Mouse (Mus musculus) MEL (cell line): ENCODE measurements around the gene Olfr573-ps1.

Experiments used
- CTCF ChIP-seq, 3 experiments: IDR thresholded peaks in 2 of 3; conservative IDR thresholded peaks in 1 of 3; 2 replicates each; pipeline ENCODE4 v1.5.1; 2011 to 2012; ENCODE audit warnings: low read length in 3 of 3, low read depth in 2 of 3, mild to moderate bottlenecking in 2 of 3, improper control_type of control experiment in 1 of 3, inconsistent platforms in 1 of 3, mixed read lengths in 1 of 3, moderate library complexity in 1 of 3; ENCODE audit not compliant: control insufficient read depth in 1 of 3, insufficient read depth in 1 of 3, poor library complexity in 1 of 3, severe bottlenecking in 1 of 3
- E2F4 ChIP-seq: IDR thresholded peaks from 2 replicates; pipeline ENCODE4 v1.6.1; 2011; ENCODE audit warnings: low read depth, low read length, improper control_type of control experiment, borderline replicate concordance
- GATA1 ChIP-seq: IDR thresholded peaks from 2 replicates; pipeline ENCODE4 v1.6.1; 2011; ENCODE audit warnings: low read depth, low read length, improper control_type of control experiment
- NRF1 ChIP-seq: IDR thresholded peaks from 2 replicates; pipeline ENCODE4 v1.6.1; 2014; ENCODE audit warnings: low read depth, mild to moderate bottlenecking, inconsistent platforms, low read length, improper control_type of control experiment, moderate library complexity; ENCODE audit not compliant: poor library complexity, insufficient read depth, severe bottlenecking
- RCOR1 ChIP-seq: IDR thresholded peaks from 2 replicates; pipeline ENCODE4 v1.6.1; 2012; ENCODE audit warnings: low read depth, mild to moderate bottlenecking, inconsistent platforms, low read length, improper control_type of control experiment

DNA sequence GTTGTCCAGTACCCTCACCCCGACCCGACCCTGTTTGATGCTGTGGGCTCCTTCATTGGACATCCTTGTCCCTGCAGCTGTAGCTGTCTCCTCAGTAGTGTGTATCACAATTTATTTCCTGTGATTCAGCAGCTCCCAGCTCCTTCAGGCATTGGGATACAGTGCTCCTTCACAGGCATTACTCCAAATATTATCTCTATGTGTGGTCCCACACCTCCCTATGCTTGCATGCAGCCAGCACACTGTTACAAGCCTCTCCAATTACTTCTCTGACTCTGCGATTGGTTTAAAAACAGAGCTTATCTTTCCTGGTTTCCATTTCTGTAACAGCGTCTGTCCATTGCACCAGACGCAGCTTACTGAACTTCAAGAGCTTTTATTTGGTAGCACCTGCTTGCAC lies 26.0 kb downstream of the Olfr573-ps1 start:
- TF ChIP-seq NRF1 (no peak), CTCF (IDR thresholded peaks at IDR 0.05 in 2 of 3, conservative IDR thresholded peaks at IDR 0.05 in 1 of 3; ENCODE audit: control insufficient read depth in 1 of 3, insufficient read depth in 1 of 3, low read depth in 2 of 3, low read length in 3 of 3, poor library complexity in 1 of 3, severe bottlenecking in 1 of 3) (no peak), GATA1 (no peak), E2F4 (no peak), RCOR1 (no peak)
